Mouse (Mus musculus) liver, embryonic 14.5 days (tissue): ENCODE measurements at regions not wholly inside any gene's neighbourhood (a gene's known extent, or its start where the extent isn't known, plus 50 kb on each side); places are given as distances from the start of the nearest gene placed in this dataset.

Source experiments
- CTCF ChIP-seq: IDR thresholded peaks from 2 replicates; pipeline ENCODE4 v1.5.1; 2016; ENCODE audit warnings: antibody characterized with exemption, low read depth, control low read depth
- EP300 ChIP-seq: IDR thresholded peaks from 2 replicates; pipeline ENCODE4 v1.6.1; 2016; ENCODE audit warnings: antibody characterized with exemption, low read depth

DNA sequence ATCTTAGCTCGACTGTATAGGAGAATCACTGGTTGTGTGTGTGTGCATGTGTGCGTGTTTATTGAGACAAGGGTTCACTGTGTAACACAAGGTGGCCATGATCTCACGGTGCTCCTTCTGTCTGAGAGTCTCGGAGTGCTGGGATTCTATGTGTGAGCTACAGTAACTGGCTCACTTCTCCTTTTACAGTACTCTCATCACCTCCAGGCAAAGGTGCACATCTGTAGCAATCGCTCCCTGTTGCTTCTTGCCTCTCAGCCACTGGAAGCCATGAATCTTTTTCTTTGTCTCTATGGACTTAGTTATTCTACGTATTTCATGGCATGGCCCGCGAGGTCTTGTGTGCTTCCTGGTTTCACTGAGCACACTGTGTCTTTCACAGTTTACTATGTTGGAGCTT lies 78.3 kb upstream of the Caprin1 start:
- TF ChIP-seq EP300 (no peak), CTCF (no peak)
